ENCODE assay signal across 16 mouse cellular contexts in the genomic region with DNA sequence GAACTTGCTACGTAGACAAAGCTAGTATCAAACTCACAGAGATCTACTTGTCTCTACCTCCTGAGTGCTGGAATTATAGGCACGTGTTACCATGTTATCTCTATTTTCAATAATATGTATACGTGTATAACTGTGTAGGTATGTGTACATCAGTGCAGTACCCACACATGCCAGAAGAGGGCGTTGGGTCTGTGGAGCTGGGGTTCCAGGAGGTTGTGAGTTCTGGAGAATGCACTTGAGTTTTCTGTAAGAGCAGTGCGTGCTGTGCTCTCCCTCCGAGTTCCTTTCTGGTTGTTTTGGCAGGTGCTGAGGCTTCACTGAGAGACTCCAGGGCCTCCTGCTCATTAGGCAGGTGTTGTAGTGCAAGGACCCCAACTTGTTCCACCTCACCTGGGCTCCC. TPM values are rescaled to one million over a fixed set of nuclear protein-coding genes. Genes with fewer than 3 reads are reported as not detected.
DNase-seq lines count a peak whose midpoint lies in the region; TF ChIP-seq lines count a peak whose summit lies in the region.
"Had no signal": no experiment of that assay in that cellular context is flagged by ENCODE, and none has a peak within 500 bp of the region (broad histone marks: within the 10 kb centered on the region; RNA-seq: fewer than 3 reads in every experiment).

No protein-coding gene starts in this region.

- H3K4me3 ChIP-seq in gastrocnemius, adult 2 months, result no peak overlapping the region
- H3K4me3 ChIP-seq in layer of hippocampus, adult 2 months, result no peak overlapping the region
- H3K4me3 ChIP-seq: embryonic facial prominence, embryonic 15.5 days; neural tube, embryonic 13.5 days had no signal

- intact Hi-C loops in gastrocnemius, adult 2 months (cut with DNase I), result no loop called here

- 0 out of 2 replicates have a peak overlapping the region, but pooled peaks have one; percentile 2 for H3K27ac ChIP-seq in gastrocnemius, adult 2 months
- 0 out of 2 replicates have a peak overlapping the region, but pooled peaks have one; percentile 55 for H3K27ac ChIP-seq in layer of hippocampus, adult 2 months

- TF ChIP-seq CTCF in gastrocnemius, adult 2 months (IDR thresholded peaks at IDR 0.05), result peak; percentile 34
- TF ChIP-seq CTCF in layer of hippocampus, adult 2 months (conservative IDR thresholded peaks at IDR 0.05), result peak; percentile 68

- no peak for DNase-seq in gastrocnemius, adult 2 months
- DNase-seq in gastrocnemius, postnatal 4 days (ENCODE audit: low spot score in 2 of 2), result no peak
- DNase-seq in layer of hippocampus, adult 2 months (ENCODE audit: low spot score in 2 of 2), result no peak
- DNase-seq in layer of hippocampus, adult 9-11 months, result no peak
- DNase-seq in A20 (ENCODE audit: low read depth, low spot score) (peak; percentile 22), ZHBTc4 (ENCODE audit: low read depth, low spot score) (peak; percentile 82)
- no peak for DNase-seq in ovary, postnatal 36 days (ENCODE audit: low spot score)
- DNase-seq in frontal cortex, adult 2 months (ENCODE audit: extremely low spot score in 1 of 2, low spot score in 1 of 2), result no peak
- DNase-seq: adrenal gland, postnatal 10 days; kidney, adult 11 months; left cerebral cortex, postnatal 4 days; lung, postnatal 4 days; thymus, postnatal 25 days had no signal

RNA-seq across cellular contexts. Expression of a gene that starts 17.0 kb away (rescaled TPM):
- 10 to 100 TPM; 22.1 to 32.3 TPM for total RNA-seq in gastrocnemius, adult 2 months (2021)
- total RNA-seq in gastrocnemius, postnatal 4 days (2021), result 10 to 100 TPM; 33.7 to 48.7 TPM
- total RNA-seq in layer of hippocampus, adult 2 months (2021), result 10 to 100 TPM; 13.1 to 16.9 TPM
- 34.0 and 37.4 TPM in 2 replicates for polyA plus RNA-seq in frontal cortex, adult 2 months (2012; rRNA removed)

RNA-seq across cellular contexts. Expression of a gene that starts 17.2 kb away (rescaled TPM):
- total RNA-seq in gastrocnemius, adult 2 months (2021), result 1 to 10 TPM; 3.6 to 4.4 TPM
- total RNA-seq in gastrocnemius, postnatal 4 days (2021), result 10 to 100 TPM; 16.0 to 21.0 TPM
- 10 to 100 TPM; 60.0 to 70.4 TPM for total RNA-seq in layer of hippocampus, adult 2 months (2021)
- polyA plus RNA-seq in frontal cortex, adult 2 months (2012; rRNA removed), result 111 and 130 TPM in 2 replicates

RNA-seq across cellular contexts. Expression of a gene that starts 23.8 kb away (rescaled TPM):
- 10 to 100 TPM; 31.2 to 32.4 TPM for total RNA-seq in gastrocnemius, adult 2 months (2021)
- 10 to 100 TPM; 48.6 to 55.3 TPM for total RNA-seq in gastrocnemius, postnatal 4 days (2021)
- total RNA-seq in layer of hippocampus, adult 2 months (2021), result 10 to 100 TPM; 50.7 to 53.2 TPM
- 45.1 and 51.8 TPM in 2 replicates for polyA plus RNA-seq in frontal cortex, adult 2 months (2012; rRNA removed)

RNA-seq across cellular contexts. Expression of a gene that starts 24.7 kb away (rescaled TPM):
- 1 to 10 TPM in 1 of 2 experiments, under 1 TPM in 1; 0.87 to 1.3 TPM for total RNA-seq in gastrocnemius, adult 2 months (2021)
- 1 to 10 TPM; 2.5 to 4.8 TPM for total RNA-seq in gastrocnemius, postnatal 4 days (2021)
- total RNA-seq in layer of hippocampus, adult 2 months (2021), result 10 to 100 TPM; 36.4 to 38.2 TPM
- 65.0 and 73.7 TPM in 2 replicates for polyA plus RNA-seq in frontal cortex, adult 2 months (2012; rRNA removed)
- total RNA-seq: hematopoietic stem cell, adult 5-6 weeks had no signal

RNA-seq across cellular contexts. Expression of a gene that starts 30.5 kb away (rescaled TPM):
- total RNA-seq in gastrocnemius, adult 2 months (2021), result 1 to 10 TPM; 6.3 to 8.6 TPM
- total RNA-seq in gastrocnemius, postnatal 4 days (2021), result 1 to 10 TPM; 4.8 to 5.3 TPM
- 10 to 100 TPM in 1 of 2 experiments, 1 to 10 TPM in 1; 9.9 to 11.3 TPM for total RNA-seq in layer of hippocampus, adult 2 months (2021)
- 24.2 and 25.6 TPM in 2 replicates for polyA plus RNA-seq in frontal cortex, adult 2 months (2012; rRNA removed)

Comparison
In these comparisons a context has a peak if more than half of its experiments do, and no peak if none do; other contexts are left out.
1. DNase-seq: peak in A20 (single experiment) and ZHBTc4 (single experiment); none in gastrocnemius, adult 2 months (single experiment), gastrocnemius, postnatal 4 days (0 of 2), layer of hippocampus, adult 2 months (0 of 2), layer of hippocampus, adult 9-11 months (single experiment), ovary, postnatal 36 days (single experiment) and frontal cortex, adult 2 months (0 of 2).